Mouse (Mus musculus) left cerebral cortex, adult 18-20 months (tissue): ENCODE data around the gene Ppp2r3a. TPM values are rescaled to one million over a fixed set of nuclear protein-coding genes. Genes with fewer than 3 reads are reported as not detected.

Experiments
- DNase-seq, 2 experiments: peaks; one replicate each; pipeline ENCODE4 v3.0.0; 2021 to 2022; ENCODE audit warnings: low spot score in 2 of 2, mixed read lengths in 1 of 2
- total RNA-seq, 2 experiments: library from RNA; stranded (reverse); gene quantifications; 2 replicates each; pipeline ENCODE4 v1.2.3; 2021

The Ppp2r3a gene
- total RNA-seq, 2 experiments from 2014 or later = 21.6 to 24.1 TPM

DNA sequence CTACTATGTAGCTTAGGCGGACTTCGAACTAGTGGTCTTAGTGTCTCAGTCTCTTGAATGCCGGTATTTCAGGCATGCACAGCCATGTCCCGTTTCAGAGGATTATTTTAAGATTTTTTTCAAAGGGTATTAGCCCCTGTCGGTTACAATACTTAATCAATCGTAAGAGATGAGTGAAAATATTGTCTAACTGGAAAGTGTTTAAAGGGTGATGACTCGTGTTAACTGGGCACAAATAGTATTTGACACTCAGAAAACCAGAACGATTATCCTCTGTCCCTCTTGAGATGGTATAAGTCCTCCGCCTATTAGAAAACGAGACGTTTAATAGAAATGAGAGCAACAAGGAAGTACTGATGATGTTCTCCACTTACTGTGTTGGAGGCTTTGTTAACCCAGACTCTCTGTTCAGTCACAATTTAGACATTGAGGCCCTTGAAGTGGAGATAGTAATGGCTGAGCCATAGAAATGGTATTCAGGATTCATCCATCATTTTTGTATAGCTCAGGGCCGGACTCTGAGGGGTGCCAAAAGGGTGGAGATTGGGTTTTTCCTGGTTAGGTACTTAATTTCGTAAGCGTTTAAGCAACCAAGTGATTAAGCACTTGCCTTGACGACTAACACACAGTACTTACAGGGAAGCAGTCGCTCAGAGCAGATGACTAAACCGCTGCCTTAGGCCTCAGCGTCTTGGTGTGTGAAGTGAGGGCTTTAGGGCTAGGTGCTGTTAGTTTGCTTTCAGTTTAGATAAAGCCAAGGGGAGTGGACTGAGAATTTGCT lies 175.3 kb downstream of the Ppp2r3a start:
- DNase-seq = no peak

DNA sequence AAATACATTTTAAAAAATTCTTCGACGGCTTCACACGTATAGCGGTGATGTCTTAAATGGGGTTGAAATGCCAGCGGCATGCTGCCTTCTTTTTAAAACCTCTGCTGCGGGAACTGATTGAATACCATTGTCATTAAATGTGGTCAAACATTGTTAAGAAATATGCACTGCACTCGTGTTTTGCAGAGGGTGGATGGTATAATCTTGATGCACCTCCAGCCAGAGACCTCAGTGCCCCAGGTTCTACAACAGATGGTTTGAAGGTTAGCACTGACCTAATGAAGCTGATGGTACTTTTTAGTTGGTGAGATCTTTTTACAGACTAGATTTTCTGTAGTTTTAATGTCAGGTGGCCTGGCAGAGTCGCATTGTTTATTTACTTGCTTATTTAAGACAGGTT lies 175.9 kb downstream of the Ppp2r3a start:
- DNase-seq = no peak

DNA sequence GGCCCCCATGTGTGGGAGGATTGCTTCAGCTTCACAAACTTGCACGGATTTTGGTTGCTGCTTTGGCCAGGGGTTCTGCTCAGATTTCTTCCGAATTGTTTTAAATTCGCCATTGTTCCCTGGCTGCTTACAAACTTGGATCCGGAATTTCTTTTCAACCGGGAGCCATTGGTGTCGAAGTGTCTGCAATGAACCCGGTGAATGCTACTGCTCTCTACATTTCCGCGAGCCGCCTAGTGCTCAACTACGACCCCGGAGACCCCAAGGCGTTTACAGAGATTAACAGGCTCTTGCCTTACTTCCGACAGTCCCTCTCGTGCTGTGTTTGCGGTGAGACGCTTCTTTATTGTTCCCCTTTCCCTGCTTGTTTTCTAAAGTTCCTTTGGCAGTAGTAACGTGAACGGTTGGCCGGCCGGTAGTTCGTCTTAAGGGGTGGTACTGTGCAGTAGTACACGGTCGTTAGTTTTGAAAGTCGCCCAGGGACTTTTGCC lies 176.5 kb downstream of the Ppp2r3a start:
- DNase-seq = no peak

DNA sequence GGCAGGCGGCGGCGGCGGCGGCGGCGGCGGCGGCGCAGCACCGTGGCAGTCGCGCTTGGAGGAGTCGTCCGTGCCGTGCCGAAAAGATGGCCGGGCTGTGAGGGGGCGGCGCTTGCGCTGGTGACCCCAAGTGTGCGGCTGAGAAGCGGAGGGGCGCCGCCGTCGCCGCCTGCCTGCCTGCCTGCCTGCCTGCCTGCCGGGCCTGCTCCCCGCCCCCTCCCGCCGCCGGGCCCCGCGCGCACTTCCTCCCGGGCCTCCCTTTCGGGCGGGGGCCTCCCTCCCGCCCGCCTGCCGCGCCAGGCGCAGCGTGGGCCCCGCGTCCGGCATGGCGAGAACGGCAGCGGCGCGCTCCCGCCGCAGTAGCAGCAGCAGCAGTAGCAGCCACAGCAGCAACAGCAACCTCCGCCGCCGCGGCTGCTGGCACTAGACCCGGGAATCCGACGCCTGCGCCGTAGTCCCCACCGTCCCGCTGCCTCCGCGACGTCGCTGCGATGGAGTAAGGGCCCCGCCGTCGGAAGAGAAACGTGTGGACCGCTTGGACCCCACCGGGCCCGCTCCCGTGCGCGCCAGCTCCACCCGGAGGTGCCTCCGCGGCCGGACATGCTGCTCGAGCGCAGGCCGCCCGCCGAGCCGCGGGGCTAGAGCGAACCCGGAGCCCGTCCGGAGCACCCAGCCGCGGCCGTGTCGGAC lies 177.1 kb downstream of the Ppp2r3a start:
- peak; percentile 76 to 84 for DNase-seq

DNA sequence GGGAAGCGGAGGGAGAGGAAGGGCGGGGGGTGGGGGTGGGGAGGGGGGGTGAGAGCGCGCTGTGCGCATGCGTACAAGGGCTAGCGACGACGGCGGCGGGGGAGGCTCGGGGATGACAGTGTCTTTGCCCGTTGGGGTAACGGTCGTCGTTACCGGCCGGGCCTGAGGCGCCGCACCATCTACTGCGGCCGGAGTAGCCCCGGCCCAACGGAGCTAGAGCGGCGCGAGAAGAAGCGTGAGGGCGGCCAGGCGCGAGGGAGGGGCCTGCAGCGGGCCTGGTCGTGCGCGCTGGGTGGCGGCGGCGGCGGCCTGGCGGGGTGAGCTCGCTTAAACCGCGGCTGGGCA lies 177.6 kb downstream of the Ppp2r3a start, which contains the start of gene Msl2:
Gene Msl2 (plus strand): TSS at position 115 of the 345 bp plus-strand sequence.
- DNase-seq = no peak

DNA sequence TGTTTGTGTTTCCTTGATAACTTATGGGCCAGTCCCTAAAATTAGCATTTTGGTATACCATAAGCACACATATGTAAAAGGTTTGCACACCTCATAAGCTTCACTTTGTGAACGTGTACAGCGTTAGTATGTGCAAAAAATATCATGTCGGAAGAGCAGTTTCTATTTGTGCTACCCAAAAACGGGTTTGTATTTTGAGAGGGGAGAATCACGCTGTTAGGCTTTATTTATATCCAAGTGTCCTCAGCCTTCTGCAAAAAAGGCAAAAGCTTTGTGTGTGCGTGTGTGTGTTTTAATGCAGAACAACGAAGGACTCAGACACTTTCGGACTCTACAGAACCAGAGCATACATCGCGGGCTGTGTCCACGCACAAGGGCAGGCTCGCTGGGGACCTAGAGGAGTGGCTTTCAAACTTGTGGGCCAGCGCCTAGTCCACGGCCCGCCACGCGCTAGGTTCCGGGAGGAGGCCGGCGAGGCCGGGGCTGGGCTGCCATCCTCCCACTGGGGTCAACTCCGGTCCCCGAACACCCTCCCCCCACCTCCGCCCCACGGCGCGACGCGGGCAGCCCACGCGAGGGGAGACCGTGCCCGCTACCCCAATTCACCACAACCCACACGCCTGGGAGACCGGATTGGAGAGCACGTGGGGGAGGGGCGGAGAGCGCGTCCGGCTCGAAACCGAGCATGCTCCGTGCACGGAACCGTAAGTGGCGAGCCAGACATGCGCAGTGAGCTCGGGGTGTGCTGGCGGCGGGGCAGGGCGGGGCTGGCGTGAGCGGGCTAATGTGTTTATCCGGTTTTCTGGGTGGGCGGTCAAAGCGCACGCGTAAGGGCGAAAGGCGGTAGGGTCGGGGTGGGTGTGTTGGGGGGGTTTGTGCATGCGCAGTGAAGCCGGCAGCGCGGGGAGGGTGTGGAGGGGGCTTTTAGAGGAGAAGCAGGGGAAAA lies 178.3 kb downstream of the Ppp2r3a start:
- DNase-seq = peak; percentile 99

DNA sequence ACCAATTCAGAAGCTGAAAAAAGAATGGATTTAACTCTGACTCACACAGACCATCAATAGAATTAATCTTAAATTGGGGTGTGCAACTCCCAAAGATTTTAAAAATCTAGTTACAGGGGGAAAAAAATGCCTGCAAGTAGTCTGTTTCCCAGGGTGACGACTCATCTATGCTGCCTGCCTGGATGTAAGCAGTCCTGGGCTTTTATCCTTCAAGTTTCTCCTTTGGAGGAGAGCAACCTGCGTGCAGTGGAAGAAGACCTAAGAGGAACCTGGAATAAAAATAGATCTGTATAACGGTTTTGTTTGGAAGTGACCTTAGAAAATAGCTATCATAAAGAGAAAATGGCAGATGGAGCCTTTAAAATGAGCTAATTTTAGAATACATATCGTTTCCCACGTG lies 179.1 kb downstream of the Ppp2r3a start:
- no peak for DNase-seq

DNA sequence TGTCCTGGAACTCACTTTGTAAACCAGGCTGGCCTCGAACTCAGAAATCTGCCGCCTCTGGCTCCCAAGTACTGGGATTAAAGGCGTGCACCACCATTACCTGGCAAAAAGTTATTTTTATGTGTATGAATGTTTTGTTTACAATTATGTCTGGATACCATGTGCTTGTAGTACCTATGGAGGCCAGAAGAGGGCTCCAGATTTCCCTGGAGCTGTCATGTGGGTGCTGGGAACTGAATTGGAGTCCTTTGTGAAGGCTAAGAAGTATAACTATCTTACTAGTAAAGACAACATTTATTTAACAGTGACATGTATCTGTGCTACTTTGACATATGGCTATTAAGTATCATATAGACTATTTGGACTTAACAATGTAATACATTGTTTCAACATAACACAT lies 181.8 kb downstream of the Ppp2r3a start:
- DNase-seq = no peak

DNA sequence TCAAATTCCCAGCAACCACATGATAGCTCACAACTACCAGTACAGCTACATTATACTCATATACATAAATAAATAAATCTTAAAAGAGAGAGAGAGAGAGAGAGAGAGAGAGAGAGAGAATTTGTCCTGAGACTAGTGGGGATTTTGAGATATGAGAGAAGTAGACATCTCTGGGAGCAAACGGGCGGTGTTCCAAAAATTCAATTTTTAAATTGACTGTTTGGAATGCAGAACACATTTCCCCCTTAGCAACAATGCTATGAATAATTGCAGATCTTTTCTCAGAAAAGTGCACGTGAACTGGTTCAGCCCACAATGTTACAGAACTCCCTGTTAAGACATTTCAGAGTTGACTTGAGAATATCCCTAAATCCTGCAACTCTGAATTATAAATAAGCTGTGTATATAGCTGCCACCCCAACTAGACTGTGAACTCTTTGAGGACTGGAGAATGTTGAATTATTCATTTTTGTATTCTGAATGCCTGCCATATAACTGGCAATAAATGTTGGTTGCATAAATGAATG lies 186.5 kb downstream of the Ppp2r3a start:
- no peak for DNase-seq

DNA sequence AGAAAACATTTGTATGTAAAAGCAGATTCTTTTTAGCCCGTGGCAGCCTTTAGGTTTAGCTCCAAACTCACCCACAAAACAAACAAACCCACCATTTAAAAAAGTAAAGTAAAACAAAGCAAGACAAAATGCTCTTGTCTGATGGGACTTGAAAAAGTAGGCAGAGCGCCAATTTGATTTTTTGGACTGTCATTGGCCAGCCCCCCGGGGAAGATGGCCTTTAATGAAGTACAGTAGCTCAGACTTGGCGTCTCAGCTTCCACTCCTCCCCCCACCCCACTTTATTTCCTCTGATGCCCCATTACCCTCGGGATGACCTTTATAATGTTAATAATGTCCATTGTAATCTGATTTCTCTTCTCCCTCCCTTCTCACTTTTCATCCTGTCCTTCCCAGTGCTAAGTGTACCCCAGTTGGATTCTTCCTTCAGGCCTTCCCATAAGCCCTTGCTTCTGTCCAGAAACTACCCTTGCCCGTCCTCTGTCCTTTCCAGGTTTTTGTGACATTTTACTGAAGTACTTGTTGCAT lies 189.3 kb downstream of the Ppp2r3a start:
- no peak for DNase-seq

DNA sequence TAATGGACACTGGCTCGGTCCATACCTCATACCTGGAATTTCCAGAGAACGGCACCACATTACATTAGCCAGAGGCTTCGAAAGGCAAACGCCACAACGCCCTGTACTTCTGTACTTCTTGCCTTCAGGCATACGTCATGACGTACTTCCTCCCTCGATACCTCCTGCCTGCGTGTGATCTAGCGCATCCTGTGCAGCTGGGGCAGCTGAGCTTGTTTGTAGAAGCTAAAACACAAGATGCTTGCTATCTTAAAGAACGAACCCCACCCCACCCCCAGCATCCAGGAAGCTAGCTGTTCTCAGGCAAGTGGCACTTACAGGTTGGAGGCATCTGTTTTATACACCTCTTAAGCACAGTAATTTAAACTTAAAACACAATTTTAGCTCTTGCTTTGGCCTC lies 190.6 kb downstream of the Ppp2r3a start:
- DNase-seq = no peak

DNA sequence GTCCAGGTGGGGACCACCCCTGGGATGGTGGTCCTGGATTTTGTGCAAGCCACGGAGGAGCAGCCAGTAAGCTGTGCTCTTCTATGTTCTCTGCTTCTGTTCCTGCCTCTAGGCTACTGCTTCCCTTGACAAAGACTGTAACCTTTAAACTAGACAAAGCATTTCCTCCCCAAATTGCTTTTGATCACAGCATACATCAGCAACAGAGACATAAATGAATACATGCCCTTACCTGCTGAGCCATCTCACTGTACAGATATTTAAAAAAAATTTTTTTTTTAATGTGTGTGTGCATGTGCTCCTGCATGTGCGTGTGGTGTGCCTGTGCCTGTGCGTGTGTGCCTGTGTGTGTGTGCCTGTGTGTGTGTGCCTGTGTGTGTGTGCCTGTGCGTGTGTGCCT lies 194.4 kb downstream of the Ppp2r3a start:
- DNase-seq = no peak

Other genes starting within 250 kb of the Ppp2r3a start
- 10 to 100 TPM; 36.7 to 40.5 TPM for gene Pccb, start 216.9 kb downstream of the Ppp2r3a start, total RNA-seq
- 10 to 100 TPM; 63.0 to 63.5 TPM for gene Msl2, start 177.7 kb downstream of the Ppp2r3a start, total RNA-seq